Mouse (Mus musculus): ENCODE measurements around the gene Ywhae. TPM values are rescaled to one million over a fixed set of nuclear protein-coding genes. Genes with fewer than 3 reads are reported as not detected.

Ywhae gene
- total RNA-seq, 1 experiment from 2014 or later: 162 TPM

Other genes starting within 250 kb of the Ywhae start
- gene Prpf8, start 246.1 kb upstream of the Ywhae start, total RNA-seq (2017): 89.3 and 91.5 TPM in 2 replicates
- gene Rilp, start 222.8 kb upstream of the Ywhae start, total RNA-seq (2017): 0.86 TPM in 1 of 2 replicates, not detected in the other
- gene Scarf1, start 219.3 kb upstream of the Ywhae start, total RNA-seq (2017): not detected in 2 replicates
- 44.0 and 48.4 TPM in 2 replicates for gene Slc43a2, start 201.2 kb upstream of the Ywhae start, total RNA-seq (2017)
- 88.9 and 113 TPM in 2 replicates for gene Pitpna, start 144.8 kb upstream of the Ywhae start, total RNA-seq (2017)
- gene Inpp5k, start 101.9 kb upstream of the Ywhae start, total RNA-seq (2017): 119 and 128 TPM in 2 replicates
- gene Myo1c, start 82.4 kb upstream of the Ywhae start, total RNA-seq (2017): 153 and 163 TPM in 2 replicates
- gene Crk, start 53.6 kb upstream of the Ywhae start, total RNA-seq (2017): 80.4 and 102 TPM in 2 replicates
- gene Doc2b, start 63.2 kb downstream of the Ywhae start, total RNA-seq (2017): not detected in 2 replicates
- gene Rph3al, start 205.6 kb downstream of the Ywhae start, total RNA-seq (2017): 6.6 and 7.9 TPM in 2 replicates